Mouse (Mus musculus): Measurements from ENCODE around the gene Slc25a39. TPM values are rescaled to one million over a fixed set of nuclear protein-coding genes. Genes with fewer than 3 reads are reported as not detected.

Slc25a39 gene
- total and polyA plus RNA-seq, 3 experiments = 183 to 325 TPM; not detected in 1

GRCm38 (mm10) chr11:102377186-102377585 lies 30.6 kb downstream of the Slc25a39 start:
- H3K27ac ChIP-seq (ENCODE audit: control insufficient read depth, low read depth, low read length) = no peak overlapping the region
- DNase-seq (ENCODE audit: low read depth, low spot score) = peak; percentile 19
- H3K27me3 ChIP-seq (ENCODE audit: control insufficient read depth in 1 of 2, insufficient read depth in 2 of 2, low read length in 2 of 2) = peaks cover 0 to 1% of the 10 kb centered on the region in 2 experiments; a peak in 2 of 4 replicates
- no peaks in the 10 kb centered on the region for H3K9me3 ChIP-seq (replicated peaks; ENCODE audit: insufficient read depth, low read length)
- peak; percentile 20; the same call in 1 of the 2 replicates for TF ChIP-seq SMC3 (IDR thresholded peaks at IDR 0.05; ENCODE audit: low read depth, low read length)
- TF ChIP-seq ZNF384 (IDR thresholded peaks at IDR 0.05; ENCODE audit: low read depth, low read length) = no peak
- no peak for TF ChIP-seq NRF1 (IDR thresholded peaks at IDR 0.05; ENCODE audit: insufficient read depth, low read depth, low read length, poor library complexity, severe bottlenecking)
- TF ChIP-seq CTCF (IDR thresholded peaks at IDR 0.05 in 2 of 3, conservative IDR thresholded peaks at IDR 0.05 in 1 of 3; ENCODE audit: control insufficient read depth in 1 of 3, insufficient read depth in 1 of 3, low read depth in 2 of 3, low read length in 3 of 3, poor library complexity in 1 of 3, severe bottlenecking in 1 of 3) = peak in 2 of 3 experiments; percentile 24 to 35; a peak in 2 of 6 replicates
- peaks cover 0 to 2% of the 10 kb centered on the region in 2 experiments; a peak in 2 of 4 replicates for H3K36me3 ChIP-seq (ENCODE audit: control insufficient read depth in 1 of 2, insufficient read depth in 2 of 2, low read length in 2 of 2)
- peaks cover 0 to 9% of the 10 kb centered on the region in 2 experiments; a peak in 2 of 4 replicates for H3K4me1 ChIP-seq (ENCODE audit: control insufficient read depth in 1 of 2, insufficient read depth in 2 of 2, low read length in 2 of 2)
- H3K79me2 ChIP-seq (ENCODE audit: control insufficient read depth, insufficient read depth, low read length, poor library complexity) = no peaks in the 10 kb centered on the region
- no peak overlapping the region for H3K9ac ChIP-seq (ENCODE audit: control insufficient read depth, low read depth, low read length, poor library complexity, severe bottlenecking)
- no peak overlapping the region for H3K4me3 ChIP-seq (ENCODE audit: control insufficient read depth in 1 of 2, insufficient read depth in 1 of 2, low read depth in 2 of 2, low read length in 2 of 2)

- no peak for DNase-seq (ENCODE audit: low read depth, low spot score)
- peaks cover 0 to 2% of the 10 kb centered on the region in 2 experiments; a peak in 2 of 4 replicates for H3K36me3 ChIP-seq (ENCODE audit: control insufficient read depth in 1 of 2, insufficient read depth in 2 of 2, low read length in 2 of 2)
- H3K4me1 ChIP-seq (ENCODE audit: control insufficient read depth in 1 of 2, insufficient read depth in 2 of 2, low read length in 2 of 2) = peaks cover 0 to 9% of the 10 kb centered on the region in 2 experiments; a peak in 2 of 4 replicates
- H3K27ac ChIP-seq (ENCODE audit: control insufficient read depth, low read depth, low read length) = no peak overlapping the region
- H3K79me2 ChIP-seq (ENCODE audit: control insufficient read depth, insufficient read depth, low read length, poor library complexity) = no peaks in the 10 kb centered on the region
- peaks cover 0 to 1% of the 10 kb centered on the region in 2 experiments; a peak in 2 of 4 replicates for H3K27me3 ChIP-seq (ENCODE audit: control insufficient read depth in 1 of 2, insufficient read depth in 2 of 2, low read length in 2 of 2)
- no peak for TF ChIP-seq BHLHE40 (IDR thresholded peaks at IDR 0.05; ENCODE audit: borderline replicate concordance, low read depth, low read length)
- no peak for TF ChIP-seq KAT2A (conservative IDR thresholded peaks at IDR 0.05; ENCODE audit: low read depth, low read length)
- TF ChIP-seq USF2 (IDR thresholded peaks at IDR 0.05; ENCODE audit: borderline replicate concordance in 1 of 2, insufficient read depth in 1 of 2, low read depth in 1 of 2, low read length in 2 of 2) = no peak
- TF ChIP-seq ZKSCAN1 (IDR thresholded peaks at IDR 0.05; ENCODE audit: low read depth, low read length) = no peak
- no peak for TF ChIP-seq USF1 (IDR thresholded peaks at IDR 0.05; ENCODE audit: low read depth, low read length)
- no peak for TF ChIP-seq EP300 (IDR thresholded peaks at IDR 0.05; ENCODE audit: low read depth in 1 of 2, low read length in 2 of 2)
- no peak for TF ChIP-seq TAL1 (IDR thresholded peaks at IDR 0.05; ENCODE audit: low read length)
- no peak for TF ChIP-seq MAZ (IDR thresholded peaks at IDR 0.05; ENCODE audit: low read depth, low read length)
- TF ChIP-seq ZNF384 (IDR thresholded peaks at IDR 0.05; ENCODE audit: low read depth, low read length) = no peak
- TF ChIP-seq GABPA (IDR thresholded peaks at IDR 0.05; ENCODE audit: low read depth, low read length) = no peak
- TF ChIP-seq JUND (IDR thresholded peaks at IDR 0.05; ENCODE audit: low read depth, low read length) = no peak
- no peak for TF ChIP-seq E2F4 (IDR thresholded peaks at IDR 0.05; ENCODE audit: borderline replicate concordance, low read depth, low read length)
- no peak for TF ChIP-seq POLR2A (IDR thresholded peaks at IDR 0.05; ENCODE audit: control insufficient read depth in 1 of 2, insufficient read depth in 1 of 2, low read depth in 1 of 2, low read length in 2 of 2, poor library complexity in 1 of 2)
- TF ChIP-seq POLR2AphosphoS2 (IDR thresholded peaks at IDR 0.05; ENCODE audit: low read length) = no peak
- TF ChIP-seq HCFC1 (IDR thresholded peaks at IDR 0.05; ENCODE audit: low read depth, low read length) = no peak
- TF ChIP-seq NELFE (IDR thresholded peaks at IDR 0.05; ENCODE audit: low read depth, low read length) = no peak
- TF ChIP-seq ELF1 (IDR thresholded peaks at IDR 0.05; ENCODE audit: low read depth, low read length) = no peak
- TF ChIP-seq ZC3H11A (IDR thresholded peaks at IDR 0.05; ENCODE audit: low read depth, low read length) = no peak
- no peak for TF ChIP-seq NRF1 (IDR thresholded peaks at IDR 0.05; ENCODE audit: insufficient read depth, low read depth, low read length, poor library complexity, severe bottlenecking)
- no peak overlapping the region for H3K9ac ChIP-seq (ENCODE audit: control insufficient read depth, low read depth, low read length, poor library complexity, severe bottlenecking)
- H3K9me3 ChIP-seq (replicated peaks; ENCODE audit: insufficient read depth, low read length) = no peaks in the 10 kb centered on the region
- H3K4me3 ChIP-seq (ENCODE audit: control insufficient read depth in 1 of 2, insufficient read depth in 1 of 2, low read depth in 2 of 2, low read length in 2 of 2) = no peak overlapping the region
Observed at GRCm38 (mm10) chr11:102376196-102376835, 31.4 kb downstream of the Slc25a39 start.

All from MEL (cell line).